Mouse (Mus musculus): ENCODE results near the gene Zbtb1.

- no peak for TF ChIP-seq CTCF (IDR thresholded peaks at IDR 0.05; ENCODE audit: low read depth, low read length)
- TF ChIP-seq TAL1 (conservative IDR thresholded peaks at IDR 0.05; ENCODE audit: low read depth, low read length): no peak
- no peak for TF ChIP-seq POLR2AphosphoS5 (IDR thresholded peaks at IDR 0.05; ENCODE audit: insufficient replicate concordance, low read depth, low read length)
- TF ChIP-seq GATA1 (IDR thresholded peaks at IDR 0.05; ENCODE audit: borderline replicate concordance, low read length): no peak
- TF ChIP-seq GATA2 (IDR thresholded peaks at IDR 0.05; ENCODE audit: borderline replicate concordance, low read depth, low read length): no peak
Measured at GRCm38 (mm10) chr12:76402991-76403885, 33.2 kb downstream of the Zbtb1 start.
